Mouse (Mus musculus) intestine, embryonic 16.5 days (tissue): Measurements from ENCODE around the gene Rpl19. TPM values are rescaled to one million over a fixed set of nuclear protein-coding genes. Genes with fewer than 3 reads are reported as not detected.

Experiments
- ATAC-seq: fragments of 200-750 bp; cut with Nextera tagmentation; 2 replicates; pipeline ENCODE4 v1.8.0; 2017; ENCODE audit warnings: moderate TSS enrichment, moderate library complexity
- H3K27ac ChIP-seq: fragments of 300-500 bp; sonication (generic); 2 replicates; pipeline ENCODE4 v1.5.1; 2014; ENCODE audit warnings: mild to moderate bottlenecking, low read length
- H3K27me3 ChIP-seq: fragments of 300-500 bp; sonication (generic); replicated peaks from 2 replicates; pipeline ENCODE4 v1.6.1; 2014; ENCODE audit warnings: low read length, control low read depth, mixed read lengths; ENCODE audit not compliant: control insufficient read depth, insufficient read depth
- H3K36me3 ChIP-seq: fragments of 300-500 bp; sonication (generic); 2 replicates; pipeline ENCODE4 v1.6.1; 2014; ENCODE audit warnings: low read length, control low read depth; ENCODE audit not compliant: control insufficient read depth, insufficient read depth
- H3K4me1 ChIP-seq: fragments of 300-500 bp; sonication (generic); 2 replicates; pipeline ENCODE4 v1.6.1; 2014; ENCODE audit warnings: low read length, control low read depth, mixed read lengths; ENCODE audit not compliant: control insufficient read depth, insufficient read depth
- H3K4me2 ChIP-seq: fragments of 300-500 bp; sonication (generic); 2 replicates; pipeline ENCODE4 v1.6.1; 2014; ENCODE audit warnings: low read depth, low read length, control low read depth
- H3K4me3 ChIP-seq: fragments of 300-500 bp; sonication (generic); 2 replicates; pipeline ENCODE4 v1.5.1; 2014; ENCODE audit warnings: mild to moderate bottlenecking, low read length
- H3K9ac ChIP-seq: fragments of 300-500 bp; sonication (generic); 2 replicates; pipeline ENCODE4 v1.6.1; 2014; ENCODE audit warnings: low read depth, low read length
- H3K9me3 ChIP-seq: fragments of 300-500 bp; sonication (generic); 2 replicates; pipeline ENCODE4 v1.6.1; 2016; ENCODE audit warnings: low read length, control low read depth; ENCODE audit not compliant: control insufficient read depth
- WGBS: fragments of 180-500 bp; shearing (Covaris S2); extraction: QIAGEN DNeasy Blood & Tissue Kit; methylation state at CpG from one replicate; pipeline ENCODE4 v1.1.7; 2014; 5-methylcytosine and 5-hydroxymethylcytosine counted together
- polyA plus RNA-seq: library from polyadenylated mRNA; unstranded; fragments of >200 nt; fragmentation: Nextera tagmentation; extraction: Ambion mirVana; gene quantifications from 2 replicates; pipeline ENCODE4 v1.2.1, GENCODE M21; 2015

Gene Rpl19
- polyA plus RNA-seq, 1 experiment from 2014 or later = 1,058 TPM

DNA sequence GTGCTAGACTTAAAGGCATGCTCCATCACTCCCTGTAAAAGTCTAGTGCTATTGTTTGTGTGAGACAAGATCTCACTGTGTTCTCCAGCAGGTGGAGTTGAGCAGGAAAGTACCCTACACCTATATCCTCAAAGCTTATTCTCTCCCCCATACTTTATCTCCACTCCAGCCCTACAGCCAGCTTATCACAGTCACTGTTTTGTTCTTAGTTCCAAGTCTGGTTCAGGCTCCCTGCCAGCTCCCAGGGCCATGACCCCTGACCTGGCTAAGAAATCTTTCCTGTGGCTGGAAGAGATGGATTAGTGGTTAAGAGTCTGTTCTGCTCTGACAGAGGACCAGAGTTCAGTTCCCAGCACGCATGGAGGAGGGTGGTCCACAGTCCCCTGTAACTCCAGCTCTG is 20.0 kb downstream of the Rpl19 start:
- Histone ChIP-seq H3K27ac (no peak overlapping the region), H3K4me1 (no peaks in the 10 kb centered on the region), H3K4me3 (no peak overlapping the region), H3K9me3 (no peaks in the 10 kb centered on the region), H3K36me3 (no peaks in the 10 kb centered on the region), H3K27me3 (peaks cover 20% of the 10 kb centered on the region), H3K9ac (no peak overlapping the region), H3K4me2 (no peak overlapping the region)
- 80% methylated on average over 1 of the region's 1 CpGs for WGBS
- no peak for ATAC-seq

DNA sequence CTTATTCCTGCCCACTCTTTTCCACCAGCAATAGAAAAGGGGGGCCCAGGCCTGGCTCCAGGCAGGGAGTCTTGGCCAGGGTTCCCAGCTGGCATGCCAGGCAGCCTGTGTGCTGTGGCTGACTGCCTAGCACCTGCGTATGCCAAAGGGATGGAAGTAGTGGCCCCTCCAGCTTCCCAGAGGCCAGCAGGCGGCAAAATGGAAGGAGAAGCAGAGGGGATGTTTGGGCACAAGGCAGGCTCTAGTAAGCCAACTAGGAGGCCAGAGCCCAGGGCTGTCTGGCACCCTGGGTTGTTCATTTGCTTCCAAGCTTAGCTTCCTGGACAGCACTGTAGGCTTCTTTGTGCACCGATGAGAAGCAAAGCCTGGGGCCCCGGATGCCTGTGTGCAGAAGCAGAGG is 21.2 kb downstream of the Rpl19 start:
- Histone ChIP-seq H3K9ac (no peak overlapping the region), H3K4me1 (peaks cover 8% of the 10 kb centered on the region), H3K27ac (no peak overlapping the region), H3K36me3 (no peaks in the 10 kb centered on the region), H3K9me3 (no peaks in the 10 kb centered on the region), H3K4me2 (no peak overlapping the region), H3K27me3 (peaks cover 33% of the 10 kb centered on the region), H3K4me3 (no peak overlapping the region)
- ATAC-seq = no peak
- WGBS = 79% methylated on average over 4 of the region's 4 CpGs

DNA sequence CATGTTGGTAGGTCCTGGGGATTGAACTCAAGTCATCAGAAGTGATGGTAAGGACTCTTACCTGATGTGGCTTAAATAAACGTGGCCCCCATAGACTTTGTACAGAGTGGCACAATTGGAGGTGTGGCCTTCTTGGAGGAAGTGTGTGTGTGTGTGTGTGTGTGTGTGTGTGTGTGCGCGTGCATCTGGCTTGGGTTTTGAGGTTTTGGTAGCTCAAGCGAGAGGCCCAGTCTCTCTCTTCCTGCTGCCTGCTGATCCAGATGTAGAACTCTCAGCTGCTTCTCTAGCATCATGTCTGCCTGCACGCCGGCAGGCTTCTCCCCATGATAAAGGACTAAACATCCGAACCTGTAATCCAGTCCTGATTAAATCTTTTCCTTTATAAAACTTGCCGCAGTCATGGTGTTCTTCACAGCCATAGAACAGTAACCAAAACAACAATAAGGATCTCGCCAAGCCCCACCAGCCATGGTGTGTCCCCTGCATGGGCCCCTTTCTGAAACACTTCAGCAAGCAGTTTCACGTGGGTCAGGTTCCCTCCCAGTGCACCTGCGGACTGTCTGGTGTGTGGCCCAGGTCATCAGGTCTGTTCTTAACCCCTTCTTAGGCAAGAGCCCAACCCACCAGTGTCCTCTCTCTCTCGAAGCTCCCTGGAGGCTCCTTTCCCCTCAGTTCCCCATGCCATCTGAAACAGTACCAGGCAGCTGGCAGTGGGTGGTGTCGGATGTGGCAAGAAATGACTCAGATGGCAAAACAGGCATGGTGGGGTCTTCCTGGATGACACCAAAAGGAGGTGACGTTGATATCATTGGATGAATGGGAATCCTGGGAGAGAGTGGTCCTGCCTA is 23.4 kb downstream of the Rpl19 start:
- H3K36me3 ChIP-seq = no peaks in the 10 kb centered on the region
- peaks cover 42% of the 10 kb centered on the region for H3K27me3 ChIP-seq
- H3K9me3 ChIP-seq = no peaks in the 10 kb centered on the region
- no peak overlapping the region for H3K4me3 ChIP-seq
- peaks cover 9% of the 10 kb centered on the region for H3K4me1 ChIP-seq
- H3K27ac ChIP-seq = no peak overlapping the region
- ATAC-seq = no peak
- 58% methylated on average over 14 of the region's 14 CpGs for WGBS
- H3K9ac ChIP-seq = no peak overlapping the region
- no peak overlapping the region for H3K4me2 ChIP-seq

DNA sequence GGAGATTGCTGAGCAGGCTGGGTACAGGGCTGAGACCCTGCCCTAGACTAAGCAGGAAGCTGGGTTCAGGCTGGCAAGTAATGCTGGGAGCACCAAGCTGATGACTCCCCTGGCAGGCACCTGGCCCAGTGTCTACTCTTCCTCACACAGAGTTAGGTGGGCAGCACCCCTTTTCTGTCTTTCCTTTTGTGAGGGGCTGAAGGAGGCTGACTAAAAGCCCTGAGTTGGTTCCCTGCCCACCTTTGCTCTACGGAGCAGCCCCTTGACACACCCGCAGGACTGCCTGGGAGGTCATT is 24.0 kb downstream of the Rpl19 start:
- Histone ChIP-seq H3K4me3 (no peak overlapping the region), H3K27me3 (peaks cover 45% of the 10 kb centered on the region), H3K4me2 (no peak overlapping the region), H3K27ac (no peak overlapping the region), H3K4me1 (peaks cover 9% of the 10 kb centered on the region), H3K36me3 (no peaks in the 10 kb centered on the region), H3K9me3 (no peaks in the 10 kb centered on the region), H3K9ac (no peak overlapping the region)
- no peak for ATAC-seq
- WGBS = 43% methylated on average over 2 of the region's 2 CpGs

DNA sequence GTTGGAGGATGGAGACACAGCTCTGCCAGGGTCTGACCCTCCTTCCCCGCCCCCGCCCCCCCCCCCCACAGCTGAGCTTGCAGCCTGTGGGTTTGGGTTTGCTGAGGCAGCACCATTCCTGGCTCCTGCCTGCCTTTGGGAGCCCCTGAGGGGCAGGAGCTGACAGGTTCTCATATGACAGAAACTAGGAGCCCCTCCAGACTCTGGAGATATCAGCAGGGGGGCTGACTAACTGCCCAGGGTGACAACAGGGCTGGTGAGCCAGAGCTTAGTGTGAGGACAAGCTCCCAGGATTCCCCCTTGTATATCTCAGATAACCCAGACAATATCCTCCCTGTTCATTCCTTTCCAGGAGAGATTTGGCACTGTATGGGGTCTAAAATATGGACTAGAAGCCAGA is 24.4 kb downstream of the Rpl19 start:
- Histone ChIP-seq H3K27me3 (peaks cover 45% of the 10 kb centered on the region), H3K4me2 (no peak overlapping the region), H3K9ac (no peak overlapping the region), H3K9me3 (no peaks in the 10 kb centered on the region), H3K36me3 (no peaks in the 10 kb centered on the region), H3K4me3 (no peak overlapping the region), H3K4me1 (peaks cover 9% of the 10 kb centered on the region), H3K27ac (no peak overlapping the region)
- 20% methylated on average over 2 of the region's 2 CpGs for WGBS
- ATAC-seq = no peak

DNA sequence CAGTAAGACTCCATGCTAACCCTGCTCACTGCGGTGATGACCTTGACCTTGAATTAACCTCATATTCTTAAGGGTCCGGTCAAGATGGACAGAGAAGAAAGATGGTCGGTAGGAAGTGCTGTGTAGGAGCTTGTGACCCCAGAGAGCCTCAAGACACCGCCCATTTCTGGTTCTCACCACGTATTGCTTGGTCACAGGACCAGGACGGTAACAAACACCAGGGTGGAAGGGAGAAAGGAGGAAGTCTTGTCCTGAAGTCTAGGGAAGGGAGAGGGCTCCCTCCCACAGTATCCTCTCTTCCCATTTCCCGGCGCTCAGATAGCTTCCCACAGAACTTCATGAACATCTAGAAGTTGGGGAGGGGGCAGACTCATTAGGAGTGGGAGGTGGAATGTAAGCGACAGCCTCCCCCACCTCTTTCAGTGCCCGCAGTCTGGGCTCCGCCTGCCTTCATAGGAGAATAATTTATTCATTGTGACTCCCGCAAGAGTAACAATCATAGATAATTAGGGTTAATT is 25.2 kb downstream of the Rpl19 start:
- no peak for ATAC-seq

DNA sequence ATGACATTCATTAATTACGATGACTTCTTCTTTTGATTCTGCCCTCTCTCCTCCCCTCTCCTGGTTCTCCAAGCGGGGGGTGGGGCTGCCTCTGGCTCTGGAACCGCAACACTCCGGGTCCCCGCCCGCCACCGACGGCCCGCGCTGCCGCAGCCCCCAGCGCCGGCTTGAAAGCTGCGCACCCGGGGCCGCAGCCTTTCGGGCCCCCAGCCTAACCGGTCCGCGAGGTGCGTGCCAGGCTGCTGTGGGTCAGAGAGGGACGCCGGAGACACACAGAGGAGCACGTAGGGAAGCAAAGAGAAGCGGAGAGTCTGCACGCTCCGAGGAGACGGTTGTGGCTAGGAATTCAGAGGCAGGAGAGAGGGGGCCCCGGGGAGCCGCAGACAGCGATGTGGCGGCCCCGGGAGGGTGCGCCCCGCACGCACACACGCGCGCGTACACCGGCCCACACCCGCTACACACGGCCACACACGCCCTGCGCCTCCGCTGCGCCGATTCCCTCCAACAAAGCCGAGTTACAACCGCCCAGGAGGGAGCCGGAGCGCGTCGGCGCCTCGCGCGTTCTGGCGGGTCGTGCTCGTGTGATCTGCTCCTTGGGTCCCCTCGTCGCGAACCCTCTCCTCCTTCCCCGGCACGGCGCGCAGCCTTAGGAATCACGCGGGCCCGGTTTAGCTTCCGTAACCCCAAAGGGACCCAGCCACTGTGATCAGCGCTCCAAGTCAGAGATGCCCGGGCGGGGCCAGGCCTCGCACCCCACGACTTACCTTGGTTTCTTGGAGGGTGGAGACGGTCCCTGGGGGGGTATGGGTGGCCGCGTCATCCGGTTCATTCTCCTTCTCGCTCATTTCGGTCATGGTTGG is 25.8 kb downstream of the Rpl19 start:
- H3K4me1 ChIP-seq = peaks cover 9% of the 10 kb centered on the region
- peak overlapping the region; percentile 52 for H3K4me3 ChIP-seq
- peak overlapping the region; percentile 74 for H3K4me2 ChIP-seq
- peak; percentile 34 for ATAC-seq
- no peaks in the 10 kb centered on the region for H3K36me3 ChIP-seq
- H3K27me3 ChIP-seq = peaks cover 45% of the 10 kb centered on the region
- H3K9ac ChIP-seq = peak overlapping the region; percentile 53
- H3K27ac ChIP-seq = no peak overlapping the region
- H3K9me3 ChIP-seq = no peaks in the 10 kb centered on the region
- under 1% methylated on average over 79 of the region's 83 CpGs for WGBS

More for the DNA sequence above, 25.2 kb downstream of the Rpl19 start:
- 6% methylated on average over 12 of the region's 12 CpGs for WGBS
- H3K27ac ChIP-seq = no peak overlapping the region
- no peaks in the 10 kb centered on the region for H3K36me3 ChIP-seq
- peak overlapping the region; percentile 52; the same call in 1 of the 2 replicates for H3K4me3 ChIP-seq
- no peaks in the 10 kb centered on the region for H3K9me3 ChIP-seq
- peaks cover 45% of the 10 kb centered on the region for H3K27me3 ChIP-seq
- H3K4me2 ChIP-seq = peak overlapping the region; percentile 74; the same call in 1 of the 2 replicates
- H3K4me1 ChIP-seq = peaks cover 9% of the 10 kb centered on the region
- H3K9ac ChIP-seq = no peak overlapping the region

DNA sequence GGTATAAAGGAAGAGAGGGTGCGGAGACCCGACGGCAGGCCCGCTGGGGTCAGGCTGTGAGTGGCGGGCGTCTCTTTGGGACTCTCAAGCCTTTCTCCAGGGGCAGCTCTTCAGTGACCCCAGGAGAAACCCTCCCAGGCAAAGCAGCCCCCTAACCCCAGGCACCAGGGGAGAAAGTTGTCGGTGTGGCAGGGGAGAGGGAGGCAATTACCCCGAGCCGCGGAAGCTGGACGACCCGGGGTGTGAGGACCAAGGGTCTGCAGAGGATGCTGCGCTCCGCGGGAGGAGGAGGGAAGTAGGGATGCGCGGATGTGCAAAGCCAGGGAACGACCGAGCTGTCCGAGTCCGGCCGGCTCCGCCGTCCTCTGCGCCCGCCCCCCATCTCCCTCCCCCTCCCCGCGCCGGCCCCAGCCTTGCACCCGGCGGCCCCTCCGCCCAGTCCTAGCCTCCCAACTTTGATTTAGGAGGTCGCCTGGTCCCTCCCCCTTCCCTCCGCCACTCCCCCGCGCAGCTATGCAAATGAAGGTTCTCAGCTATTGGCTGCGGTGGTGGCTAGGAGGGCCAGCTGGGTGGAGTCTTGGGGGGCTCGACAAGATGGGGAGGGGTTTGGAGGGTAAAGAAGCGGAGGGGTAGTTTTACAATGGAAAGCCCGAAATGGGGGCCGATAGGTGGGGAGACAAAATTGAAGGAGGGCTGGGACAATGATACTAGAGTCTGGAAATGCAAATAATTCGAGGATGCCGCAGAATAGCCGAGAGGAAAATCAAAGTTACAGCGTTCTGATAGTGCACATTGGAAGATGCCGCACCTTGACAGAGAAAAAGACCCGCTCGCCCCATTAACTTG is 26.7 kb downstream of the Rpl19 start, which contains the start of gene Stac2:
Gene Stac2 (minus strand): TSS at position 474 of the 846 bp plus-strand sequence.
- H3K4me1 ChIP-seq = peaks cover 9% of the 10 kb centered on the region
- H3K9ac ChIP-seq = peak within 1 kb of the TSS; percentile 53
- no peaks in the 10 kb centered on the region for H3K9me3 ChIP-seq
- H3K27me3 ChIP-seq = peaks cover 37% of the 10 kb centered on the region
- no peaks in the 10 kb centered on the region for H3K36me3 ChIP-seq
- H3K4me3 ChIP-seq = peak within 1 kb of the TSS; percentile 52
- peak within 1 kb of the TSS; percentile 74 for H3K4me2 ChIP-seq
- peak; percentile 85 for ATAC-seq
- 2% methylated on average over 36 of the region's 48 CpGs for WGBS
- no peak within 1 kb of the TSS for H3K27ac ChIP-seq
